Mouse (Mus musculus): ENCODE data around the gene Celf2.

GRCm38 (mm10) chr2:7072344-7073265 lies 436.8 kb downstream of the Celf2 start:
- TF ChIP-seq CTCF (IDR thresholded peaks at IDR 0.05; ENCODE audit: control insufficient read depth, insufficient read depth, insufficient replicate concordance, low read depth, low read length) (no peak), POLR2A (IDR thresholded peaks at IDR 0.05; ENCODE audit: control insufficient read depth, low read depth, low read length) (no peak)
